Mouse (Mus musculus) right cerebral cortex, postnatal 4 days (tissue): ENCODE data around the gene Syne2.

Source experiments
- DNase-seq: peaks from one replicate; pipeline ENCODE4 v3.0.0-alpha.2; 2022

The Syne2 gene

DNA sequence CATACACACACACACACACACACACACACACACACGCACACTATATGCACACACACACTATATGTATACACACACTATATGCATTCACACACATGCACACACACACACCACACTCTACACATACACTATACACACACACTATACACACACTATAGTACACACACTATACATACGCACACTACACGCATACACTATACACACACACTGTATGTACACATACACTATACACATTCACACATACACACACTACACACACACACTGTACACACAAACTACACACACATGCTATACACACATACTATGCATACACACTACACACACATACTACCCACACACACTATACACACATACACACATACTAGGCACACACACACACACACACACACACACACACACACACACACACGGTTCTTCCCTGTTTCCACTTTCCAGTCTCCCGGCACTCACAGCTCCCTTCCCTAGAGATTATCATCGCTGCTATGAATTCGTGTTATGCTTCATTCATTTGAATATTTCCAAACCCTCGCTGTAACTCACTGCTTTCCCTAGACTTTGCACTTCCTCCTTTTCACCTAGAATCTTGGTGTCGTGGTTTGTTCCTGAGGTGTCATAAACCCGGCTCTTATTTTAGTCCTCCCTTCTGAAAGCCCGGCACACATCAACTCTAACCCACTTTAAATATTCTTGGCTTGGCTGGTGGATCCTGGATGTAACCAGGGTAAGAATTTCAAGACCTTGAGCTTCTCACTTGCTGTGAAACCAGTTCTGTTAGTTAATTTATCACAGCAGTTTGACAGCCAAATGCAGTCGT lies 15.4 kb downstream of the Syne2 start:
- no peak for DNase-seq

DNA sequence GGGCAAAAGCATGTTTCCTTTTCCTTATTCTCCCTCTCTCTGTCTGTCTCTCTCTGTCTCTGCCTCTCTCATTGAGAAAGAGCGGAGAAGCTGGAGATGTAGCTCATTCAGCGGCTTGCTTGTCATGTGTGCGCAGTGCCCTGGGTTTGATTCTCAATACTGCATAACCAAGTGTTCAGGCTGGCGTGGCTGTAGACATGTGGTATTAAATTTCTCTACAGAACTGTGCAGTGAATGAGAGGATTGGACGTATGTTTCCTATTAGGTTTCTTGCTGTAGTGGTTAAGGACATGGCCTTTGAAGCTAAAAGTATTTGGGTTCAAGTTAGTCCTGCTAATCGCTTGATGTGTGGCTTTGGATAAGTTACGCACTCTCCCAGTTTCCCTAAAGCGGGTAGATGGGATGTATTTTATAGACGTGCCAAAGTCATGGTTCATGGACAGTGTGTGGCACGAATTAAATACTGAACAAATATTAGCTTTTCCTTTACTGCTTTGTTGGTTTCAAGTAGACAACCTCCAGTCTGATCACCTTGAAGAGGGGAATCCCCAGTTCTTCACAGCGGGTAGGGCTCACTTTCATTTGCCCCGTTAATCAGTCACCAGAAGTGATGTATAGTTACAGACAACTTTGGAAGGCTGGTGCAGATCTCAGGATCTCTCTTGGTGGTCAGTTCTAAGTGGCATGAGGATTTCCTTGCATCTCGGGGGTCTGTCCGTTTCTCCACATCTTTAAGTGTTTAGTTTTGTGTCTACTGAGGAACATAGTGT lies 16.2 kb downstream of the Syne2 start:
- no peak for DNase-seq

DNA sequence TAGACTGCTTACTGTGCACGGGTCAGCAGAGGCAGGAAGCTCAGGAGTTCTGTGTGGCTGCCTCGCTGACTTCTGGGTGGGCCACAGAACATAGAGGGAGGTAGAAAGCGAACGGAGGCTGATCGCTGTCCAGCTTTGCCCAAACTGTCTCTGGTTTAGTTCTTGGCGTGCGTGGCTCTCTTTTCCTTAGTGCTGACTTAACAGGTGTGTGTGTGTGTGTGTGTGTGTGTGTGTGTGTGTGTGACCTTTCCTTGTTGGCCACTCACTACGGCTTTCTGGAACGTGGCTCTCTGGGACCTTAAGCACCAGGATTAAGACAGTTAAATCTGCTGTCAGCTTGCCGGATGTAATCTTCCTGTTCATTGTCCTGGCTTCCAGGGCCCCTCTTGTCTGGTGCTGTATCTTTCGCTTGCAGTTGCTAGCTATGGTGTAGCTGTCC lies 18.6 kb downstream of the Syne2 start:
- DNase-seq, result no peak

GRCm38 (mm10) chr12:75837462-75837861 lies 19.5 kb downstream of the Syne2 start:
- DNase-seq, result no peak

DNA sequence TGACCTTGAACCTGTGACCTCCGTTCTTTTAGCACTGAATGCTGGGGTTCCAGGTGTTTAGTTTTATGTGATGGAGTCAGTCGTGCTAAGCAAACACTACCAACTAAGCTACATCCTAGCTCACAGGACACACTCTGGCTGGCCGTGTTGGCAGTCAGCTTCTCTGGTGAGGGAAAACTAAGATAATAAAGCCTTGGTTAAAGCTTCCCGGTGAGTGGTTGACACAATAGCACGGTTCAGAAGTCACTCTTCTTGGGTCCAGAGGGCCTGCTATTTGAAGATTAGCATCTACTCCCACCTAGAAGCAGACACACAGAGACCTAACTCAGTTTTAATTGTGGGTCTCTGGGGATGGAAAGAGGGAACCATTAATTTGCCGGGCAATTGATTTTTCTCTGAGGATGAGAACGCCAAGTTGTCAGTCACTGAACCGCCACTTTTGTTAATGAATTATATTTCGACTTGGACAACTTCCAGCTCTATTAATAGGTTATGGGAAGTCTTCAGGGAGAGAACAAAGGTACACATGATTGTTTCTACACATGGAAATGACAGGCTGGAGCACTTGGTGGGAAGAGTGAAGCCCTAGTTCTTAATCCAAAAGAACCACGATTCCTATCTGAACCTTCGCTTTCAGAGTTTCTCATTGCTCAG lies 21.3 kb downstream of the Syne2 start:
- no peak for DNase-seq

DNA sequence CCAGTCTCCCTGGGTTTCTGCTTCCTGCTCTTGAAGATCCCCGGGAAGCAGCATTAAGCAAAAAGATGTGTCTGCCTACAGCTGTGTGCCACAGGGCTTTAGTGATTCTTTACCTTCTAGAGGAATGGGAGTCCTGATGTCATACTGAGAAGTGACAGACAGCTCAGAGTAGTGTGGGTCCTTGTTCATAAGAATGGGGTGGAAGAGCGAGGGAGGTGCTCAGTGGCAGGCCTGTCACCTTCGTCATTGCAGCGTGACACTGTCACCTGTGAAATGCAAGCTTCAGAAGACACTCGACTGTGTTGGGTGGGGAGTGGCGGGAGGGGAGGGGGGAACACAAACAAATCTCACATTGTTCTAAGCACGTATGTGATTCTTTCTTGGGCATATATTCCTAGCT lies 23.2 kb downstream of the Syne2 start:
- no peak for DNase-seq

DNA sequence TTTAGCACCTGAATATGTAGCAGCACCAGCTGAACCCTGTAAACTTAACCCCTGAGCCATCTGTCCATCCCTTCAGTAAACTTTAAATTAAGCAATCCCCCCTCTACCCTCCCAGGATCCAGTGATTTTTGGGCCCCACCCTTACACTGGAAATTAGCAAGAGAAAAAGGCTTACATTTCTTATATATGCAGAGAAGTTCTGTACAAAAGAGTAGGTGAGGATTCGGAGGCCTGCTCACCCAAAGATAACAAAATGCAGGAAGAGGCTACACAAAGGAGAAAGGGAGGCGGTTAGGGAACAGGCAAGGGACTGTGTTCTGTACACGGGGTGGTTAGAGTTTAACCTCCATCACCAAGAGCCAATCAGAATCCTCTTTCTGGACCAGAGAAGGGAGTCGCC lies 26.4 kb downstream of the Syne2 start:
- no peak for DNase-seq

GRCm38 (mm10) chr12:75845070-75845469 lies 27.1 kb downstream of the Syne2 start:
- DNase-seq, result no peak

DNA sequence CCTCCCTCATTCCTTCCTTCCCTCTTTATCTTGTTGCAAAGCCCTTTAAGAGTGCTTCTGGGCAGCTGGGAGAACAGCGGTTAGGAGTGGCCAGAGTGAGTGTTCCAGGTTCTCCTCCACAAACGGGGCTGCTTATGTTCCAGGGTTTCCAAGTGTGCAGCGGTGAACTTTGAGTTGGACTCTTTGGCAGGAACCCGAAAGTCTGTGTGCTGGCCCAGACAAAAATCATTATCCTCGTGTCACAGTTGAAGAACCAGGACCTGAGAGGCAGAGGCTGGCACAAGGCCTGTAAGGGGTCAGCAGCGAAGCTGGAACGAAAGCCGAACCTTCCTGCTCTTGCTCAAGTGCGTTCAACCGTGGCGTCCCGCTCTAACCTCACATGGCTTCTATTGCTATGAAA lies 28.6 kb downstream of the Syne2 start:
- DNase-seq, result no peak

DNA sequence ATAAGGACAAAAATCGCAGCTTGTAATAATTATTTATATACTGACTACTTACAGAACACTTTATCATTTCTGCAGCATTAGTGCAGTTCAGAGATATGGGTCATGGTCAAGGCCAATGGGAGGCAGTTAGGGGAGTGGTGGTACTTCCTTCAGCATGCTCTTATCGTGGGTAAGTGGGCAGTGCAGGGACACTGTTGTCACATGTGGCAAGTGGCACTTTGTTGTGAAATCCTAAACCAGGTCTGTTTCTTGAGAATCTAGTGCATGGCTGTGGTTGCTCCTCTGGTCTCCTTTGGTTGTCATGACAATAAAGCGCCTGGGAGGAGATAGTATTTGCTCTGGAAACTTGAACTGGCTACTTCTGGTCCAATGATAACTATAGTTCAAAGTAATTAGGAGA lies 32.3 kb downstream of the Syne2 start:
- DNase-seq, result no peak

DNA sequence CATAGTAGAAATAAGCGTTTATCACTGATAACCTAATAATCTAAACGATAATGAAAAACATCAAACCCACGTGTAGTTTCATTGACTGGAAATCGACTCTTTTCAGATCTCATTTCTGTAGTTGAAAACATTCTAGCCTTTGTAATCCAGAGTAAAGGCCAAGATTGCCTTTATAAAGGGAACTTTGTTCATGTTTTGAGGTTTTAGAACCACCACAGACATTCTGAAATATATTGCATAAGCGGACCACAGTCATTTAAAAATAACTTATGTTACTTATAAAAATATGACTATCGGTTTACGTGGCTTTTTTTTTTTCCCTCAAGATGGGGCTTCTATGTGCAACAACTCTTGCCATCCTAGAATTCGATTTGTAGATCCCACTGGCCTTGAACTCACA lies 33.5 kb downstream of the Syne2 start:
- DNase-seq, result no peak

- DNase-seq, result no peak
Observed at GRCm38 (mm10) chr12:75852384-75852783, 34.5 kb downstream of the Syne2 start.

- no peak for DNase-seq
Observed at GRCm38 (mm10) chr12:75853559-75853958, 35.6 kb downstream of the Syne2 start.

DNA sequence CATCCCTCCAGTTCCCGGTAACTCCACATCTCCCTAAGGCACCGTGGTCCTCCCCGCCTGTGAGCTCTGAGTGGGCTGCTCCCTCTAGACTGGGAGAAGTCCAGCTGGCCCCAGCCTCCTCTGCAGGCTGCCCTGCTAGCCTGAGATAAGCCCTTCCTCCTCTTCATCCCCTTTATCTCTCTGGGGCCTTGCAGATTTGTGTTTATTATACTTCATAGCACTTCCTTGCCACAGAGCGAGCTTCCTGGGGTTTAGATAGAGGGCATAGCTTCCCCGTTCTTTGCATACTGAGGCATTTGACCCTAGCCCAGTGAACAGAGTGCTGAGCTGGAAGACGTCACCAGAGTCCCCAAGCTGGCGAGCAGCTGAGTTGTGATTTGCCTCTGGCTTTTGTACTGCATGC lies 37.1 kb downstream of the Syne2 start:
- no peak for DNase-seq

GRCm38 (mm10) chr12:75855621-75856020 lies 37.7 kb downstream of the Syne2 start:
- no peak for DNase-seq

- no peak for DNase-seq
Observed at GRCm38 (mm10) chr12:75856096-75856868, 38.3 kb downstream of the Syne2 start.

- DNase-seq, result no peak
Observed at GRCm38 (mm10) chr12:75859936-75860335, 42.0 kb downstream of the Syne2 start.

- no peak for DNase-seq
Observed at GRCm38 (mm10) chr12:75860843-75861242, 42.9 kb downstream of the Syne2 start.

GRCm38 (mm10) chr12:75865166-75865565 lies 47.2 kb downstream of the Syne2 start:
- no peak for DNase-seq

DNA sequence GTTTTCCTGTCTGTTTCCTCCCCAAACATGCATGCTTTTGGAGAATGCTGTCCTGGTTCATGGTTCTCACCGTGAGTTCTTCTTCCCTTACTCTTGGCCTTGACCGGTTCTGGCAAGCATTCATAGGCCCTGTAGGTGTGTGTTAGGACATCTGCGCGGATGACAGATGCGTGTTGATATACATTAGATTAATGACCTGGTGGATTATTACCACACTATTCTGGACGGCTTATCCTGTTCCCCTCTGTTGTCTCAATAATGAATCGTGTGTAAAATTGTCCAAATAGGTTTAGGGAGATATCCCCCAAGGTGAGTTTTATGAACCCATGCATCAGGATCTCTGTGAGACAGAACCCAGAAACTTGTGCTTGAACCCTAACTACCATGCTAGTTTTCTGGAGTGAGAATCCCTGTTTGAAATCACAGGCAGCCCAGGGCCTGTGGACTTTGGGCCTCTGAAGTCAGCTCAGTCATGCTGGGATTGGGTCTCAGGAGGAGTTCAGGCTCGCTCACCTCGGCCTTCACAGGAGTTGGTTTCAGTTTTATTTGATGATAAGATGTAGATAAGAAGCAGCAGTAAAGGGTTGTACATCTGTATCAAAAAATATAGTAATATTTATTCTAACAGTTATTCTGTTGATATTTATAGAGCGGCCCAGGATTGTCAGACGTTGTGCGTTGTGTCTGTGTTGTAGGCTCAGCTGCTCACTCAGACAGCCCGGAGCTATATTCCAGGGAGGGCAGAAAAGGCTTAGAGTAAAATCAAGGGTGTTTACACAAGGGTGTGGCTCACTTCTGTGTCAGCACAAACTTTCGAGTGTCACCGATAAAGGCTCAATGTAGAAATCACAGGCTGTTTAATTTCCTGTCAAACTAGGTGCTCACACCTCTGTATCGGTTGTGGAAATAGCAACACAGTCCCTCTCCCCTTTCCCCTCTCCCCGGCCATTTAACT lies 48.8 kb downstream of the Syne2 start:
- DNase-seq, result no peak

DNA sequence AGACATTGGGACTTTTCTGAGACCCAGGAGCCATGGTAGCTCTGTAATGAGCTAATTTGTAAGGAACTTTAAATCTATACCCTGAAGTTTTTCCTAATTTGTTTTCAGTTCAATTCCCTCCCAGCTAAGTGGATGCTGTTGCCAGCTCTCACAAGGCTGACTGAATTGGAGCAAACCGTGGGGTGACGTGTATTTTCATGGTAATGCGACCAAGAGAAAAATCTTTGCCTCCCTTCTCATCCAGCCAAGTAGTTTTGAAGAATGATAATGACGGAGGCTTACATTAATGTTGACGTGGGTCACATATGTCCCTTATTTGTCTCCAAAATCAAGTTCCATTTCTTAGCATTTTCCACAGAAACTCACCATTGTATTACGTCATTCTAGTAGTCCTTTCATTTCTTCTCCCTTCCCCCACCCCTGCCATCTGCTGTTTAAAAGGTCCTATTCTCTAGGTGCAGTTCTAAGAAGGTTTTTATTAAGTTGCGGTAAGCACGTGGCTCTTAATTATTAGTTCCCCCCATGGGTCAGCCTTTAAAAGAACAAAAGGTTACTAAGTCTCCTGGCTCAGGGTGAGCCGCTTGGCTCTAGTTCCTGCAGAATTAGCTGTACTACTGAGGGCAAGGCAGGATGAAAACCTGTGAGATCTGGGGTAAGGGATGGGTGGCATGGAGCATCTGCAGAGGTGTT lies 55.8 kb downstream of the Syne2 start:
- DNase-seq, result no peak
